Mouse (Mus musculus) adrenal gland, postnatal 4 days (tissue): ENCODE results near the gene Fam114a1. TPM values are rescaled to one million over a fixed set of nuclear protein-coding genes. Genes with fewer than 3 reads are reported as not detected.

Experiments
- DNase-seq, 2 experiments: peaks; one replicate each; pipeline ENCODE4 v3.0.0; 2021 to 2022; ENCODE audit warnings: low spot score in 2 of 2, mixed read lengths in 2 of 2
- total RNA-seq, 2 experiments: library from RNA; stranded (reverse); gene quantifications; 2 replicates each; pipeline ENCODE4 v1.2.3; 2021

Fam114a1 gene
- total RNA-seq, 2 experiments from 2014 or later = 34.2 to 35.0 TPM

DNA sequence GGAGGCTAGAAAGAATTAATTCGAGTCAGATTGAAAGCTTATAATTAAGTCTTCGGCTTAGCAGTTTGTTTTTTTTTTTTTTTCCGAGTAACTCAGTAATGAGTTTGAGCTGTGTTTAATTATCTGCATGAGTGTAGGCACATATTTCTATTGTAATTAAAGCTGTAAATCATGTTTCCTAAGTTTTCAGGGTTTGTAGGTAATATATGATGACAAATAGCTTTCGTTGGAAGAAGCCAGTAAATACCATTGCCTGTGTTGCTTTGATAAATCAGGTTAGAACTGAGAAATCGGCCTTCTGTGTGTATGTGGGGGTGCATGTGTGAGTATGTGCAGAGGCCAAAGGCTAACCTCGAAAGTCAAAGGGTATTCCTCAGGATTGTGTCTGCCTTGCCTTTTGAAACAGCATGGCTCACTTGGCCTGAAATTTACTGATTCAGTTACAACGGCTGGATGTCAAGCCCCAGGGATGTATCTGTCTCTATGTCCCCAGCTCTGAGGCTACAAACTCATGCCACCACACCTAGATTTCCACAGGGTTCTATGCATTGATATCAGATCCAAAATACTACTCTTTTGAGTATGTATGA lies 34.2 kb downstream of the Fam114a1 start:
- no peak for DNase-seq

DNA sequence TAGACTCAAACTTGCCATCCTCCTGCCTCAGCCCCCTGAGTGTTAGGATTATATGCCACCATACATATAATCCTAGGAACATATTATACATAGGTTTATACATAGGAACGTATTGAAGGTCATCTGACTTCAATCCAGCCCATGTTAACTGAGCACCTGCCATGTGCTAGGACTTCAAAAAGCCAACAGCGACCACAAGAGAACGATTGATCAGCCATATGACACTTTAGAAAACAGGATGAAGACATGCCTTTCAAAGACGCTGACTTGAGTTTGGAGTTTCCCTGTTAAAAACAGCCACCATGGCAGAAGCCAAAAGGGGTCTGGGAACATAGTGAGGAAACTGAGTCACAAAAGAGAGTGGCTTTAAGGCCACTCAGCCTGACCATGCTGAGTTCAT lies 35.4 kb downstream of the Fam114a1 start:
- DNase-seq = no peak

DNA sequence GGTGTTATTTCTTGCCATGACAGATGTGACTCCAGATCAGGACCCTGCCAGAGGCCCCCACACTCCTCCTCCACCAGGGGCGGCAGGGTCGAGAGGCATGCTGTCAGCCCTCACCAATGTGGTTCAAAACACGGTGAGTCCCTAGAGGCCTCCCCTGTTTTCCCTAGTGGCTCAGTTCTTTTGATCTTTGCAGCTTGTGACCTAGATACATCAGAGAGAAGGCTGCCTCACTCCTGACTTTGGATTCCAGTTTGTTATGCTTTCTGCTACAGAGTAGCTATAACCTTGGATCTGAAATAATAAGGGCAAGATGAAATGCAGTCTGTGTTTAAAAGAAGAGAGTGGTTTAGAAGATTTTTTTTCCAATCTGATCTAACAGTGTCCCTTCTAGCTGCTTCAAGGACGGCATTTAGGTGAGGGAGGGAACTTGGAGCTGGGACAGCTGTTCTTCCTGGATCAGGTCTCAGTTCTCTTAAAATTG lies 36.2 kb downstream of the Fam114a1 start:
- DNase-seq = no peak

DNA sequence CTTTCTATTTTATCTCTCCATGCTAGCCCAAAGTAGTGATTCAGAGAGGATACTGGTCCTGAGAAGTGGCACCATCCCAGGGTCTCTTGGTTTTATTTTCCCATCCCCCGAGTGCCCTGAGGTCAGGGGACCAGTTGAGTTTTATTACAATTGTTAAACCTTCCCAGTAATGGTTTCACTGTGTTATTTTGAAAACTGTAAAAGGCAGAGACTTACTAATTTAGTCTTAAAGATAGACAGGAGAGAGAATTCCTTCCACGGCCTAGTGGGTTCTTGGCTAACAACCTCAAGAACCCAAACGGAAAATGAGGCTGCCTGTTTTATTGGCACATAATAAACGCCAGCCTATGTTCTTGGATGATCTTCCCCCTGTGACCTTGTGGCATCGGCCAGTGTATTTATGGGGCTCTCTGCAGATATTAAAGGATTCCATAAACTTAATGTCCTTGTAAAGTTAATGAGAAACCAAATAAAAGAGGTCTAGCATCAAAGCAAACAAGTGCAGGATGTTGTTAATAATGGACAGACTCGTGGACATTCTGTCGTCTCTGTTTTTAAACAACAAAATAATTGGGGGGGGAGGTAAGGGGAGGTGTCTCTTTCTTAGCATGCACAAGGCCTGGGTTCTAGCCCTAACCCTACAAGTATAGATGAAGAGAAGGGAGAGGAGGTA lies 42.2 kb downstream of the Fam114a1 start:
- DNase-seq = no peak

DNA sequence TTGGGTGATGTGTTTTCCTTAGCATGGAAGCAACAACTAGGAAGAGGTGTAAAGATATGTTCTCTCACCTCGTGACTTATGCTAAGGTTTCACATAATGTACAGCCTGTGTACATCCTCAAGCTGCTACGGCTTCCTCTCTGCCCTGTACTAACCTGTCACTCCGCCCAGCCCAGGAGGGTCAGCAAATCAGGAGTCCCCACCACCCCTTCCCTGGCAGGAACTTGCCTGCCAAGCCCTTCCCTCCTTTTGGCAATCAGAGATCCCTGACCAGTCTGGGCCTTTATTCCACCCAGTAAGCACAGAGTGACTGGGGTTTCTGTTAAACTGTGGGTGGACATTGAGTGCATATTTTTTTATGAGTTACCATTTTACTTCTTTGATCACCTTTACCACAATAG lies 45.6 kb downstream of the Fam114a1 start:
- DNase-seq = no peak

DNA sequence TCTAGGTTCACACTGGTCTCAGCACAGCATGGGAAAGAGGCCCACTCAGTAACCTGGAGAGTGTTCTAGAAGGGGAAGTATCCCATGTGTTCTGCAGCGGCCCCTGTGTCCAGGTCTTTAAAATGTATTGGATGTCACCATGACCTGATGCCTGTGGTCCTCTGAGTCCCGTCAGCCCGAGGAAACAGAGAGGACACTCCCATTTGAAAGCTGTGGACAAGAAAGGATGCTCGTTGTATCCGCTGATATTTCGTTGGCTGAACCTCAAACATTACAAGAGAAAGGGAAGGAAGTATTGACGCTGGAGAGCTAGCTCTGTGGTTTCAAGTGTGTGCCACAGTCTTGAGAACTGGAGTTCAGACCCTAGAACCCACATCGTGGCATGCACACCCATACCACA lies 49.2 kb downstream of the Fam114a1 start:
- no peak for DNase-seq

DNA sequence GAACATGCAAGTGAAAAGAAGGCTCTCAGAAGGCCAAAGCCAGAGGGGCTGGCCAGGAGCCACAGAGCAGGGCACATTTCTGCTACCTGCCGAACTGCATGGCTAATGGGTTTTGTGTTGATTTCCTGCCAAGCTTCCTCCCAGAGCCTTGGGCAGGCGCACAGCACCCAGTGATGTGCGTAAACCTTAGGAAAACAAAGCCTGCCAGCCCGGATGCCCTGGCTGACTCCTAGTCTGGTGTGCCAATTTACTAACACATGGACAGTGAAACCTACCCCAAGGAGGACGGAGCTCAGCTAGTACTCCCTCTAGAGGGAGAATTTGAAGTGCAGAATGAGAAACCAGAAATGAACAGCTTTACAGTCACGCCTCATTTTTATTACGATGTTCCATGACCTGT lies 50.0 kb downstream of the Fam114a1 start:
- no peak for DNase-seq

DNA sequence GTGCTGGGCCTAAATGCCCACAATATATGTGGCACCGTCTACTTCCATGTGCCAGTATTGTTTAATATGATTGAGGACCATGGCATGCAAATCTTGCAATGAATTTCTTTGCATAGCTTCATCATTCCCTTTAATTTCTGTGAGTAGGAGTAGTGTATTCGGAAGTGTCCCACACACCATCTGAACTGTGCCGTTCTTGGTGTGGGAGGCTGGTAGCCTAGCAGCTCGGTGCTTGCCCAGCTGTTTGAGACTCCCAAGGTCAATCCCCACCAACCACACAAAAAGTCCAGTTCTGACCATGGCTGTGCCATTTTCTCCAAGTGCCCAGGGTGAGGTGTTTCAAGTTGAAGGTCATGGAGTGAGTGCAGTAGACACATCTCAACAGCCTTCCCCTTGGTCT lies 52.1 kb downstream of the Fam114a1 start:
- DNase-seq = no peak

DNA sequence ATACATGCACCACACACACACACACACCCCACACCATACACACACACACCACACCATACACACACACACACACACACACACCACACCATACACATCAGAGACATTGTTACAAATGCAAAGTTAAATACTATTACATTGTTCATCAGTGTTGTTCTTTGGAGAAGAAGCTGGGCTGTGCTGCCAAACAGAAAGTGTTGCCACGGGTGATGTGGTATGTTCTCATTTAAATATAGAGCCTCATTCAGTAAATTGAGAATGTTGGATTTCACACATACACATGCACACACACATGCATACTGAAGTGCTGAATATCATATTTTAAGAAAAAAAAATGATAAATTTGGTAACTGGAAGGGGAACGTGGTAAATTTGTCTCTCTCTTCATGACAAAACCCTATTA lies 54.8 kb downstream of the Fam114a1 start:
- DNase-seq = no peak

DNA sequence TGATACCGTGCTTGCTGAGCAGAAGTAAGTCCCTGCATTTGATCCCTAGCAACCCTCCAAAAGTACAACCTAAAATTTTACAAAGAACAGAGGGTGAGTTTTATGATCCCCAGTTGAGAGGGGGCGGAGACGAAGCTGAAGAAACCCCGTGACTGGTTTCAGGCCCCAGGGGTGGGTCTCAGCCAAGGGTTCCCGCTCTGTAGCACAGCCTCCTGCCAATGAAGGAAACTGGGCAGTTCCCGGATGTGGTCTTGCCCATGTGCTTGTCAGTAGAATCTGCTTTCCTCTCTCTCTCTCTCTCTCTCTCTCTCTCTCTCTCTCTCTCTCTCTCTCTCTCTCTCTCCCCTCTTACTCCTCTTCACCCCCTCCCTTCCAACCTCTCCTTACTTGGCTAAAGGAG lies 56.0 kb downstream of the Fam114a1 start:
- DNase-seq = no peak

DNA sequence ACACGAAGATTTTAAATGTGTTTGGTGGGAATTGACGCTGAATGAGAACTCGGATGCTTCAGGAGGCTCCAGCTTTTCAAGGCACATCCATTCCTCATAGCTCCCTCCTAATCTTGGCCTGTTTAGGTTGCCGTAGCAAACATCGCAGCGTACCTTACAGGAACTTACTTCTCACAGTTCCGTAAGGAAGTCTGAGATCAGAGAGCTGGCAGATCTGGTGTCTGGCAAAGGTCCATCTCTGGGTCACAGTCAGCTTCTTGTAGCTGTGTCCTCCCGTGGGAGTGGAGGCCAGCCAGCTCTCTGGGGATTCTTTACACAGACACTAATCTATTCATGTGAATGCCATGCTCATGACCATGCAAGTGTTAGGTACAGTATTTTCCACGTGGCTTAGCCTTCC lies 56.9 kb downstream of the Fam114a1 start:
- DNase-seq = no peak

DNA sequence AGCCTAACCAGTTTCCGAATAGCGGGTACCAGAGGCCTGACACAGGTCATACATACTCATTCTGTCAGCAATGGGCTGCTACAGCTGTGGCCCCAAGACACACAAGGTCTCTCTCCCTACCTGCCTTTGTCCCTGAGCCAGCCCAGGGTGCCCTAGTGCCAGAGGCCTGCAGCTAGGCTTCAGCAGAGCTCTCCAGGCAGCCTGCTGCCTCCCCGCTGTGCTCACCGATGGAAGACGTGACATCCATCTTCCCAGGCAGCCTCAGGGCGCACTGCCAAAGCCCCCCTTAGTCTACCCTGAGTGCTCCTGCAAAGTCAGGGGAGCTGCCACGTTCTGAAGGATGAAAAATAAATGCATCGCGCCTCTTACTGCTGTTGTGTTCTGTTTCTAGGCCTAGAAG lies 58.1 kb downstream of the Fam114a1 start:
- no peak for DNase-seq

DNA sequence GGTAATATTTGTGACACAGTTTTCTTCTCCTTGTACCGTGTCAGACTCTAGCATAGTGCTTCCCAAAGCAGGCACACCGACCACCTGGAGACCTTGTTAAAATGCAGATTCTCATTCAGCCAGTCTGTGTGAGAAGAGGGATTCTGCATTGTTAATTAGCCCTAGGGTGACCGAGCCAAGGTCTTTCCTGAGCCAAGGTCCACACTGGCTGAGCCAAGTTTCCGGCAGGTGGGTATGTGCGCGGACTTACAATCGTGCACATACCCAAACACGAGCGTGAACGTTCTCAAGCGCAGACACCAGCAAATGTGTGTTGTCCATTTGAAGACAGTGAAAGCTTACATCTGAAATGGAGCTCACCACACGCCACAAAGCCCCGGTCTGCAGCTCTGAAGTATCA lies 66.7 kb downstream of the Fam114a1 start:
- DNase-seq = no peak

DNA sequence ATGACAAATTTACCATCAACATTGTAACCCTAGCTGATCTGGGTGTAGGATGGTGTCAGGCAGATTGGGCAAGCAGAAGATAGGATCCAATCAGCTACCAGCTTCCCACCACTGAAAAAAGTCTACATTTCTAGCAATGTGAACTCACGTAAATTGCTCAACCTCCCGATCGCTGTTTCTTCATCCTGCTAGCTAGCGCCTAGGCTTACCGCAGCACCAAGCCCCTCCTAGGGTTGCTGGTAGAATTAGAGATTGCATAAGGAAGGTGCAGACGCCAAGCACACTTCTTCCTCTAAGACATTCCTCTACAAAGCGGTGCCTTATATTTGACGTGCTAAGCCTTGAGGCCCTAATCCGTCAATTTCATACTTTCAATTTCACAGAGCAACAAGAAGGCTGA lies 68.4 kb downstream of the Fam114a1 start:
- DNase-seq = no peak

DNA sequence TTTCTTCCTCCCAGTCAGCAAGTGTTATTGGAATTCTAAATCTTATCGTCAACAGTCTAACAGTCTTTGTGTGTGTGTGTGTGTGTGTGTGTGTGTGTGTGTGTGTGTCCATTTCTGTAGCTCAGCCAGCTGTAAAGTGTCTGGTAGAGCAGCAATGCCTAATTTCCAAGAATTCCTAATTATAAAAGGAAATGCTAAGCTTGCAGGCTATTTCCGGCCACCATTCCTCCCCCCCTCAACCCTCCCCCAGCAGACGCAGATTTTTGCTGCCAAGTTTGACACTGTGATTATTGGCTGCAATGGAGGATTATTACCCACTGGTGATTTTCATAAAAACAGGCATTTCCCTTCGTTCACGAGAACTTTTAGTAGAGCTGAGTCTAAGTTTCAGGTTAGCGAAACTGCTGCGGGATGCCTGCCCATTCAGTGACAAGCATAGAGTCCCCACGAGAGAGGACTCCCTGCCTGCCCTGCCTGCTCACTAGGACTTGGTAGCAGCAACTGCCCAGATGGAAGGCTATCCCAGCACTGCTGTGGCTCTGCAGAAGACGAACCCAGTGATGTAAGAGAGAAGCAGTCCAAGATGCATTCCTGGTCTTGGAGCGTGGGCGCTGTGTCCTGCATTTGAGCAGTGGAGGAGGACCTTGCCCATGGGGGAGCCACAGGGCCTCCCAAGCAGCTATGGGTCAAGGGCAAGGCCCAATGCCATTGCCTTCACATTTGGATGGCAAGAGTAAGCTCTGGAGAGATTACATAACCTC lies 69.1 kb downstream of the Fam114a1 start:
- peak in 1 of 2 experiments; percentile 15 for DNase-seq

DNA sequence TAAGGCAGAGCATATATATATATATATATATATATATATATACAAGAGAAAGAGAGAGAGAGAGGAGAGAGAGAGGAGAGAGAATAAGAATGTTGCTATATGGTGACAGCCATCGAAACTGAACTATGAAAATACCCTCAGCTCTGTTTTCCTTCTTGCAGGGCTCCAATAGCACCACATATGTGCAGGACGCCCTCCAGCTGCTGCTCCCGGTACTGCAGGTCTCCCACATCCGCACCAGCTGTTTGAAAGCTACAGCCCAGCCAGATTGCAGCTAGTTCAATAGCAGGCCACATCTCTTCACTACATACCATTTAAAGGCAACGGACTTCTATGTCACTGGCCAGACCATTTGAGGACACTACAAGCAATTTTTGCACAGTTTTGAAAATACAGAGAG lies 70.6 kb downstream of the Fam114a1 start:
- no peak for DNase-seq

DNA sequence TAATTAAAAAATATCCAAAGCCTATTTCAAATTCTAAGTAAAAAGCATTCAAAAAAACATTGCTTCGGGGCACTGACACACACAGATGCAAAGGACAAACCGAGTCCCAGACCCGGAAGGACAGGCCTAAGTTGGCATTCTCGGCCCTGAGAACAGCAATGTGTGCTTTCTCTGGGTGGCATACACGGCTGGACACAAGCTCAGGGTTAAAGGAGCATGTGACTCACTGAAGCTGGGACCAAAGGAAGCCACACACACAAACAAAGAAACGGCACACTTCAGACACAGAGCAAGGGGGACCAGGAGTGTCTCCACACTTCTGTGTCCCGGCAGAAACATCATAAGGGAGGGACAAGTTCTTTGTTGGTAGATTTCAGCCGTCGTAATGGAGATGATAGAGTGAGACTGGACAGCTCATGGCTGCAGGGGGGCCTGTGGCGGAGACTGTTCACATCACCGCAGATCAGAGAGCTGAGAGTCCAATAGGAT lies 73.6 kb downstream of the Fam114a1 start:
- no peak for DNase-seq

DNA sequence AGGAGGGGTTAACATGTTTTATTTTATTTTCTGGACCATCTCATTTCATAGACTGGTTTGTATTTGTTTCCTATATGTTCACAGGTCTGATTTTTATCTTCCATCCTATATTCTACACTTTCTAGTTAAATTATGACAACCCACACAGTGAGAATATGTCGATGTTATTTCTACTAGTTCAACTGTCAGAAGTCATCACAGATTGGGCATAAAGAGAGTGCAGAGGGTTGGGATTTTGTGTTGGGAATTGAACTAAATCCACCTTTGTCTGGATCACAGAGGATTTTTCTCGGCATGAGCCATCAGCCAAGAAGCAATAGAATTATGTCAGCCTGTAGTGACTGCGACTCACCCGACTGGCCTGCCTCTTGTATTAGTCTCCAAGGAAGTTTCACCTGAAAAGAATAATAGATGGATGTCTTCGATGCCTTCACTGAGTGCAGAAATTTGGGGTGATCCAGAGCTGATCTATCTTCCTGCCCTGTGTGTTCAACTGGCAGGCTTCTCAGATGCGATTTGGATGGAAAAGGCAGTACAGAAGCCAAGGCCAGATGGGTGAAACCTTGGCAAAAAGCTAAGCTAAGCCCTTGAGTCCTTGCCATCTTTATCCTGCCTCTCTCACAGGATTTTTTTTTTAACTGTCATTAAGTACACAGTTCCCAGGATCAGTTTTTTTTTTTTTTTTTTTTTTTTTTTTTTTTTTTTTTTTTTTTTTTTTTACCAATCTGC lies 75.9 kb downstream of the Fam114a1 start:
- no peak for DNase-seq

DNA sequence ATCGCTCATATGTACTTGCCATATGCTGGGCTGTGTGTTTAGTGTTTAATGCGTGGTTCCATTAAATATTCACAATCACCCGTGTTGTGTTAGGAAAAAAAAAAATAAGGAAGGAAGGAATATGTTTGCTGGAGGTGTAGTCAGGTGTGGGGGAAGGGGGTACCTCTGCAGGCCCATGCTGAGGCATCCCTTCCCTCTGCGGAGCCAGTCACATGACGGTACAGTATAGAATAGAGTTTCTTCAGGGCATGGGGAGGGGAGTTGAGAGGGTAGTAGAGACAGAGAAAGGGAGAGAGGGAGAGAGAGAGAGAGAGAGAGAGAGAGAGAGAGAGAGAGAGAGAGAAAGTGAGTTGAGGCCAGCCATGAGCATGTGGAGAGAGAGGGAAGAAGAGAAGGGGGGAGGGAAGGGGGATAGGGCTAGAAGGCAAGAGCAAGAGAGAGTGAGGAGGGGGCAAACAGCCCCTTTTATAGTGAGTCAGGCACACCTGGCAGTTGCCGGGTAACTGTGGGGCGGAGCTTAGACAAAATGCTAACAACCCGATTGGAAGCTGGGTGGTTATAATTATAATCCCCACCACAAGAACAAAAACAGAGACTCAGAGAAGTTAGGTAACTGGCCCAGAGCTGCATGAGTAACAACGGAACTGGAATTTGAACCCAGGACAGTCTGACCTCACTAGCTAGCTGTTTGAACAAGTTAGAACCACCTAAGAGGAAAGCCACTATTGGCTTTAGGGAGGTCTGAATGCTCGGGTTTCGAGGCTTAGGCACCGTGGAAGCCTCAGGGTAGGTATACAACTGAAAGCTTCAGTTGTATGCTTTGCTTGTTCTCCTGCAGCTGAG lies 76.8 kb downstream of the Fam114a1 start:
- DNase-seq = no peak

DNA sequence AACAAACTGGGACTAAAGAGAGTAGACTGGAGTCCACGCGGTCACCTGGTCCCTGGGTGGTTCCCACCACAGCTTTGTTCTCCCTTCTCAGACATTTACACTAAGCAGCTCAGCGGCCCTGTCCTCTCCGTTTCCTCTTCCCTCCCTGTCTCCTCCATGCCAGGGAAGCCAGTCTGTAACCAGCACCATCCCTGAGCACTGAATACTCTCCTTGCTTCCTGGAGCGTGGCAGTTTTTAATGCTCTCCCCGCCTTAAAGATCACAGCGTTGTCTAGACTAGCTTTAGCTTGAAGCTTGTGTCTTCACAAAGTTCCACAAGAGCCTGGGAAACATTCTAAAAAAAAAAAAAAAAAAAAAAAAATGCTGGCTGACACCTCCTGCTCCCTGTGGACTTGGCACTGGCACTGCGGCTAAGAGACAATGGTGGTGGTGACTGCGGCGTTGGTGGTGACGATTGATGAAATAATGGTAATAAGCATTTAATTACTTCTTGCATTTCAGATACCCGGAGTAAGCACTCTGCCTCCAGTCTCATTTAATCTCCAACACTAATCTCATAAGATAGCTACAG lies 77.5 kb downstream of the Fam114a1 start:
- no peak for DNase-seq
